Mouse (Mus musculus): ENCODE results near the gene Zfhx3.

Gene Zfhx3

GRCm38 (mm10) chr8:108362421-108362820, 420.0 kb downstream of the Zfhx3 start:
- DNase-seq (ENCODE audit: low spot score) = no peak

- no peak for DNase-seq (ENCODE audit: low spot score)
Observed at GRCm38 (mm10) chr8:108363435-108363834, 421.0 kb downstream of the Zfhx3 start.

- no peak for DNase-seq (ENCODE audit: low spot score)
Observed at GRCm38 (mm10) chr8:108363856-108364255, 421.4 kb downstream of the Zfhx3 start.

- DNase-seq (ENCODE audit: low spot score) = peak; percentile 42
Observed at GRCm38 (mm10) chr8:108369081-108369480, 426.6 kb downstream of the Zfhx3 start.

DNA sequence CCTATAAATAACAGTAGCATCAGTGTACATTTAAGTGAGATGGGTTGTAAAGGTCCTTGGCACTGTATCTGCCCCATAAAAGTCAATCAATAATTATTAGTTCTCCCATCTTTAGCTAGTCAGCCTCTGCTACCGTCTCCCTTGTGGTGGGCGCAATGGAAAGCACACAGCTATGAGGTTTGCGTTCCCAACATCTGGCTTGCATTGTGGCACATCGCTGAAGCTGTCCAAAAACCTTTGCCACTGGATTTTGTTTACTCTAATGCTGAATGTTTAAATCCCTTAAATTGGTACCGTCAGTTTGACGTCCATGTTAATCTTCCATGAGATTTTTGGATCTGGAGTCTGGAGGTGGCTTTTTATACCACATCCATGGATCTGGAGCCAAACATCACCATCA, 428.3 kb downstream of the Zfhx3 start:
- no peak for DNase-seq (ENCODE audit: low spot score)

GRCm38 (mm10) chr8:108373046-108373445, 430.6 kb downstream of the Zfhx3 start:
- DNase-seq (ENCODE audit: low spot score) = no peak

DNA sequence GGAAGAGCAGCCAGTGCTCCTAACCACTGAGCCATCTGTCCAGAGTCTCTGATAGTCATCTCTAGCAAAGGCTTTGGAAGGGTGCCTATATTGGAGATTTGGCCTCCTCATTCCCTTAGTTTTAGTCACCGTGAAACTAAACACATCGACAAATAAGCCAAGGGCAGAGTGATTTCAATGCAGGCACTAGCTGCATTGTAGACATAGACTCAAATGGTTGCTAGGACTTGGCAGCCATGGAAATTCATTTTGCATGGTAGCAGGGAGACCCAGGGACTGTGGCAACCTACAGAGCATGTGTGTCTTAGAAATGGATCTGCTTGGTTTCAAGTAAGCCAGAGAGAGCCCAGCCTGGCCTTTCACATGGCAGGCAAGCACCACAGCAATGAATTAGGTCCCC, 435.6 kb downstream of the Zfhx3 start:
- DNase-seq (ENCODE audit: low spot score) = no peak

DNA sequence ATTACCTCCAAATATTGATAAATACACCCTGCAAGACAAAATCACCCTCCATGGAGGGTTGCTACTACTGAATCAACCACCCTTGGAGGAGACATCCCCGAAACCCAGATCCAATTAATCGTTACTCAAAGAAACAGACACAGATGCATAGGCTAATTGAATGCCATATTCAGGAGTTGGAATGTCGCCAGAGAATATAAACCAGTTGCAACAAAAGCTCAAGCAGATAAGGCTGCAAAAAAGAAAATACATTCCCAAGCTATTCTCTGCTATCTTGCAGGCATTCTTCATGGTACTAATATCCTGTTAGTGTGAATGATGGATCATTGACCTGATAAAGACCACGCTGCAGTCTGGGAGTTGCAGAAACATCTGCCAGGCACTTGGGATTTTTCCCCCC, 440.7 kb downstream of the Zfhx3 start:
- no peak for DNase-seq (ENCODE audit: low spot score)

DNA sequence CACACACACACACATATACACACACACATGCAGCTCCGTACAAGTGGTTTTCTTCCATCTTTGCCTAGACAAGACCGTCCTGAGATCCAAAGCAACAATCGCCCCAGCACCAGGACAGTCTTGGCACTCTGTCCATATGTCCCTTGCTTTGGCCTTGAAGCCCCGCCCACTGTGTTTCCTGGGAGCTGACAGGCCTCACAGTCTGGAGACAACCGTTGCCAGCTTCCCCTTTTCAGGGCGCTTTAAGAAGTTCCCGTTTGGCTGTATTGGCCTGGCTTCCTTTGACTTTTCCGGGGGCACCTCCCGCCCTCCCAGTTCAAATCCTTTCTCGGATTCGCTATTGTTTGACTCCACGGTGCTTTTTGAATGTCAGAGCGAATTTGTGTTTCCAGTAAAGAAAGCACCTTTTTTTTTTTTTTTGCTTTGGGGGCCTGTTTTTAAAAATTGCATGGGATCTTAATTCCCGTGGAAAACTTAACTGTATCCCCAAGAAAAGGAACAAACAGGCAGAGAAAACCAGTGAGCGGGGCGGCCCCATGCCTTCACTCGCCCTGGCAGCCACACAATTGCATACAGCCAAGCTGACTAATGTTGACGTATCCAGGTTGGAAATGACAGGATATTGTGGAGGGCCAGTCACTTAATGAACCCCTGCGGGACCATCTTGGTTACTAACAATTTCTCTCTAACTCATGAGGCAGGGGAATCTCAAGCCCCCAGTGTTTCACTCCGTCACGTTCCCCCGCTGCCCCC, 444.9 kb downstream of the Zfhx3 start:
- peak; percentile 27 for DNase-seq (ENCODE audit: low spot score)

DNA sequence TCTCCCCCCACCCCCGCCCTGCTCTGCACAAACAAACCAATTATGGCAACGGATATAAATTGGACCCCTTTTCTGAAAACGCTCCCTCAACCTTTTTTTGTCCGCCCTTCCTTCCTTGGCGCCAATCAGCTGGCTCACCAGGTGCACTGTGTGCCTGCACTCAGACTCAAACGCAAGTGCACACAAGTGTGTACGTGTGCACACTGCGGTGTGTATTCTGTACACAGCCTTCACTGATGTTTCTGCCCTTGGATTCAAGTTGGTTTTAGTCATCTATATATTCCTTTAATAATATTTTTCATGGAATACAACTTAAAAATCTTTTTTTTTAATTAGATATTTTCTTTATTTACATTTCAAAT, 445.4 kb downstream of the Zfhx3 start:
- DNase-seq (ENCODE audit: low spot score) = no peak

- peak; percentile 39 for DNase-seq (ENCODE audit: low spot score)
Observed at GRCm38 (mm10) chr8:108392909-108393308, 450.5 kb downstream of the Zfhx3 start.

DNA sequence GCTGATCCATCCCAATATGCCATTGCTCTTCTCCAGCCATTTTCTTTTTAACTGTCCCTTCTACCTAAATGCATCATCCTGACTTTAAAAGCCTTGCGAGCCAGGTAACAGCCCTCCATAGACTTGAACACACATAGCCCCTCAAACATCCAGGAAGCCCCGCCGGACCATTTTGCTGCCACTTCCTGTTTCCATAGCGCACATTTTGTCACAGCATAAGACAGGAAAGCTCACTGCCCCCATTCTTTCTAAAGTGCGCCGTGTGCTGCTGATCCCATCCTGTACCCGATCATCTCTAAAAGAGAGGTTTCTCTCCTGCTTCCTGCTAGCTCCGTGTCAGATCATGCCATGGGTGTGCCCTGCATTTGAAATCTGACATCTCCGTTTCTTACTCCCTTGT, 459.7 kb downstream of the Zfhx3 start:
- no peak for DNase-seq (ENCODE audit: low spot score)

DNA sequence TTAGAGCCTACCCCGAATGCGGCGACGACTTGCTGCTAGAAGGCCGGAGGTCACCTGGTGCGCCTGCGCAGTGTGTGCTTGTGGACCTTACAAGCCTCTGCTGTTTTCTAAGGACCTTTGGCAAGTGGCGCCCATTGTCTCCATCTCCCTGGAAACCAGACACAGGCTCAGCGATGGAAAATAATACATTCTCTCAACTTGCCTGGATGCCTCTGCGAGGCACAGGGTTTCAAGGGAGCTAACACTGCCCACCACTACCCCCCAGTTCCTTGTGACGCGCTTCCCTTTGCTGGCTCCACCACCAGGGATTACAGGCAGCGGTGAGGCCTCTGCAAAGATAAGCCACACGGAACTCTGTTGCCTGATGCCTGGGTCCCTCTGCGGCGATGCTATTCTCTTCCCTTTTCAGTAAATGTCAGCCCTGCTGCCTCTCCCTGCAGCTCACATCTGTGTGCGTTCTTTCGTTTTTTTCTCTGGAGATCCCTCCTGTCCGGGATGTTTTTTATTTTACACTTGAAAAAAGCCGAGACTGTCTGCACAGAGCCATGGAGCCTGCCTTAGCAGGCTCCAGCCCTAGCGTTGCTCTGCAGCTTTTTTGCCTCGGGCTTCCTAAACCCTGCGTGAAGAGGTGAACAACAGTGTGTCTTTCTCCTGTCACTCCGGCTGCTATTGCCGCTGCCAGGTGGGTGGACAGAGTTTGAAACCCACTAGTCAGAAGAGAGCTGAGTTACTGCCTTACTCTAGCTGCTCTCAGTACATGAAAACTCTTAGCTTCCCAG, 464.5 kb downstream of the Zfhx3 start:
- no peak for DNase-seq (ENCODE audit: low spot score)

- no peak for DNase-seq (ENCODE audit: low spot score)
Observed at GRCm38 (mm10) chr8:108419162-108419844, 476.9 kb downstream of the Zfhx3 start.

DNA sequence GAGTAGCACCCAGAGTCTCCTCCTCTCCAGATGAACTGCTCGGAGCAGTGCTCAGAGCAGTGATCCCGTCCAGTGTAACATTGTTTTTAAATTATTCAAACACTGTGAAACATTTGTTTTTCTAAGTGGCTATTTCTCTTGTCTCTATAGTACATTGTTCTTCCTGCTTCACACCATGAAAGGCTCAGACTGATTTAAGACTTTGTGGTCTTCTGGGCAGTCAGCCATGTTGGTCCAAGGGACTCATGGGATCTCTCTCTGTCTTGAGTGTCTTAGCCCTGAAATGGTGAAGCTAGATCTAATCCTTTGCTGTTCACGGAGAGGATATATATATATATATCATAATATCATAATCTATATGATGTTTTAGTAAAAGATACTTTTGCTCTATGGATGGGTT, 480.1 kb downstream of the Zfhx3 start:
- DNase-seq (ENCODE audit: low spot score) = no peak

DNA sequence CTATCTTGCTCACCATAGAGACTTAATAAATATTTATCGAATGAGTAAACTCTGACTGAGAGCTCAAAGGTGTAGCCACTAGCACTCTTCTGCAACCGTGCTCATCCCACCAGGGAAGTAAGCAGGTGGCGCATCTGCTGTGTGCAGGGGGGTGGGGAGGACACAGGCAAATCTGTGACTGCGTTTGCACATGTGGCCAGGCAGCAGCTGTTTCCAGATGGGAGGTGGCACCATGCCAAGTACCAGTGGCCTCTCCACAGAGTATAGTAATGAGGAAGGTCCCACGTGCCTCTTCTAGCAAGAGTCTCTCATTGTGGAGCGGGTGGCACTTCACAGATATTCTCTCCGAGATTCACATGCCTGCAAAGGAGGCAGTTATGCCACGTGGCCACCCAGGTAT, 481.9 kb downstream of the Zfhx3 start:
- DNase-seq (ENCODE audit: low spot score) = peak; percentile 8

GRCm38 (mm10) chr8:108433321-108433720, 490.9 kb downstream of the Zfhx3 start:
- no peak for DNase-seq (ENCODE audit: low spot score)

DNA sequence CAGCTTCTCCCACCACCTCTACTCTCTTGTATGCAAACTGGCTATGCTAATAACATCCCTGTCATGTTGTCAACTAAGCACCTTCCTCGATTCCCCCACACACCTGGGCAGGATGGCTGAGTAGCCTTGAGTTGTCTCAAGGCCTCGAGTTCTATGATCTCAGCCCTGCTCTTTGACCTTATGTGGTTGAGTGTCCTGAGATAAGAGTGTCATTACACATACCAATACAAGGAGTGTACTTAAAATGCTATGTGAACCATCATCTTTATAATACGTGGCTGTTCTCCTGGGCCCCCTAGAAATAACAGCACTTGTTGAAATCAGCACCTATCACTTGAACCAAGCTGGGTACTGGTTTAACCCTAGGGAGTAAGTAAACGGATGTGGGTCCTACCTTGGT, 492.1 kb downstream of the Zfhx3 start:
- DNase-seq (ENCODE audit: low spot score) = no peak

GRCm38 (mm10) chr8:108436336-108436735, 493.9 kb downstream of the Zfhx3 start:
- no peak for DNase-seq (ENCODE audit: low spot score)

DNA sequence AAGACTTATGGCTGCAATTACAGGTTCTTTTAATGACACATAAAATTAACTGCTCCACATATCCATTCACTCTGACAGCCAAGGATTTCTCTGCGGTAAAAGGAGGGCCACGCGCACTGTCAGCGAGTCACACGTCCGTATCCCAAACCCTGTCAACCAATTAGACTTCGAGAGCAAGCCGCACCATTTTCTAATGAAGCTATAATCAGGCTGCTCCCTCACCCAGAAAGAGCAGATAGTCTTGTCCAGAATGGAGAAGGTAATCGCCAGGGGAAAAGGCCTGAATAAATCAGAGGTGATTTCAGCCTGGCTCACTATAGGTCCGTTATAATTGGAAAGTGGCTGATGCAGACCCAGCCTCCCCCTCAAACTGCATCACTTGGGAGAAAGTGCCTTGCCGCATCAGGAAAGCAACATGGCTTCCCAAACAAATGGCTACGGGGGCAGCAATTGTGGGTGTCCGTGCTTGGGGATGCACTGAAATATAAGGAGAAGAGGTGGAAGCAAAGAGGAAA, 494.9 kb downstream of the Zfhx3 start:
- DNase-seq (ENCODE audit: low spot score) = no peak

DNA sequence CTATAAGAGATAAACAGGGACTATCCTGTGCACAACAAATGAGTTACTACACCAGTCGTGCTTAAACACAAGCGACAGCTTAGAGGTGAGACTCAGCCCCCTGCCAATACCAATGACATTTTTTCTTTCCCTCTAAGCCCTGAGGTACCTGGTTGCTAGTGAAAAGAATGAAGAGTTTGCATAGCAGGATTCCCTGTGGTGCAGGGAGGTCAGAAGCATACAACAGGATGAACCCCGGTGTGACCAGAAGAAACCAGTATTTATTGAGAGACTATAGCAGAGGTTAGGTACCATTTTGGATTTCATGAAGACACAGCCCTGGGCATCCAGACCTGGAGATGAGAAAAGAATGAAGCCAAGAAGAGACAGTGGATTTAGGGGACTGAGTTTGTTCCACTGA, 498.0 kb downstream of the Zfhx3 start:
- no peak for DNase-seq (ENCODE audit: low spot score)

- DNase-seq (ENCODE audit: low spot score) = no peak
Observed at GRCm38 (mm10) chr8:108450847-108451246, 508.4 kb downstream of the Zfhx3 start.
